Mouse (Mus musculus): ENCODE results near the gene Tmem207.

The Tmem207 gene

GRCm38 (mm10) chr16:26456182-26456581 lies 70.4 kb downstream of the Tmem207 start:
- no peak for DNase-seq (ENCODE audit: low read depth, low spot score)

- no peak for DNase-seq (ENCODE audit: low read depth, low spot score)
Measured at GRCm38 (mm10) chr16:26454163-26454562, 72.4 kb downstream of the Tmem207 start.
